Mouse (Mus musculus) bone marrow macrophage, adult 2 months (primary cell): Measurements from ENCODE around the gene Ctla4.

ENCODE experiments used
- CTCF ChIP-seq: IDR thresholded peaks from 2 replicates; pipeline ENCODE4 v1.5.1; 2012; ENCODE audit warnings: low read depth, mild to moderate bottlenecking, low read length, moderate library complexity
- POLR2A ChIP-seq: IDR thresholded peaks from 2 replicates; pipeline ENCODE4 v1.6.1; 2012; ENCODE audit warnings: mild to moderate bottlenecking, low read depth, low read length, borderline replicate concordance

GRCm38 (mm10) chr1:60911631-60912030, 24.8 kb downstream of the Ctla4 start:
- TF ChIP-seq CTCF (no peak), POLR2A (no peak)
